Mouse (Mus musculus): Measurements from ENCODE around the gene Srgap2.

DNA sequence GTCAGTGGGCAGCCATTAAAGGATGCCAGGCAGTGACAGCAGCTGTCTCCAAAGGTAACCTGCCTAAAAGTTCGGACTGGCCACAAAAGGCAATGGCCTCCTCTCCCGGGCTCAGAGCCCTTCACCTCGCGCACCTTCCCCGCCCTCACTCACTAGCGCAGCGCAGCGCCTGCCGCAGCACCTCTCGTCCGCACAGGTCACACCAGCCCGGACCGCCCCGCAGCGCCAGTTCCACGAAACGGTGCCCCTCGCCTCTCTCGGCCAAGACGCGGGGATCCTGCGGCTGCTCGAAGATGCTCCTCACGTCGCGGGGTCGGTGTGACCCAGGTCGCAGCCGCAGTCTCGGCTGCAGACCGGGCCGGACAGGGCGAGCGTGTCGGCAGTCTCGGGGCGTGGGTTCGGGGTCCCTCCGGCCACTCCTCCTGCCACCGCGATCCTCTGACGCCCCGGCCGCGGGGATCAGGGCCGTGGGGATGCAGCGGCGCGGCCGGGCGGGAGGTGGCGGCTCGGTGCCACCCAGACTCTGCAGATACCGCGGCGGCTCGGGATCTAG lies 282.5 kb downstream of the Srgap2 start:
- no peak for TF ChIP-seq TAL1 (conservative IDR thresholded peaks at IDR 0.05; ENCODE audit: low read depth, low read length)
- no peak for TF ChIP-seq CTCF (IDR thresholded peaks at IDR 0.05; ENCODE audit: low read depth, low read length)
- no peak for TF ChIP-seq GATA1 (IDR thresholded peaks at IDR 0.05; ENCODE audit: borderline replicate concordance, low read length)
- TF ChIP-seq POLR2AphosphoS5 (IDR thresholded peaks at IDR 0.05; ENCODE audit: insufficient replicate concordance, low read depth, low read length): no peak

All from G1E (cell line).